Comparison of ENCODE assay signal across 14 mouse cellular contexts in the genomic region with DNA sequence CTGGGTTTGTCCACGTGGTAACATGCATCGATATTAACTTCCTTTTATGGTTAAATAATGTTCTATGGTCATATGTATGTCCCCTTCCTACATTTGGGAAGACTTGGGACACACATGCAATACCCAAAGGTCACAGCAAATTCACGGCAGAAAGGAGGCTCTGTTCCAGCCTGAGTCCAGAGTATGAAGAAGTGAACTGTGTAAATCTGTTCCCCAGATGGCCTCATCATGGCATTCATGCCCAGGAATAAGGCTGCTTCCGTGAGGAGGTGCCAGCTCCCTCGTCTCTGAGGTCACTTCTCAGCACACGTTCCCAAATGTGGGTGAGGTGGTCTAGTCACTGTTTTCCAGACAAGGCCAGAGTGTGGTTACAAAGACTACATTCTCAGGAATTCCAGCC.
"Had no signal": no experiment of that assay in that cellular context is flagged by ENCODE, and none has a peak within 500 bp of the region (broad histone marks: within the 10 kb centered on the region; RNA-seq: fewer than 3 reads in every experiment).

No protein-coding gene starts in this region.

- H3K4me3 ChIP-seq: layer of hippocampus, adult 2 months; liver, embryonic 13.5 days; midbrain, embryonic 12.5 days; midbrain, embryonic 15.5 days; myocyte; neural tube, embryonic 13.5 days; stomach, embryonic 15.5 days had no signal

- DNase-seq: kidney, postnatal 25 days; layer of hippocampus, adult 9-11 months; liver, embryonic 13.5 days; lung, adult 2 months; right cerebral cortex, postnatal 25 days; spleen, adult 18-20 months; thymus, postnatal 25 days had no signal

- H3K36me3 ChIP-seq: liver, embryonic 13.5 days; midbrain, embryonic 12.5 days; midbrain, embryonic 15.5 days; neural tube, embryonic 13.5 days; stomach, embryonic 15.5 days had no signal

- H3K27me3 ChIP-seq: liver, embryonic 13.5 days; midbrain, embryonic 15.5 days; neural tube, embryonic 13.5 days; stomach, embryonic 15.5 days had no signal

- H3K9me3 ChIP-seq: liver, embryonic 13.5 days; midbrain, embryonic 12.5 days; midbrain, embryonic 15.5 days; neural tube, embryonic 13.5 days; stomach, embryonic 15.5 days had no signal

- ATAC-seq: midbrain, embryonic 15.5 days had no signal

- H3K27ac ChIP-seq: kidney, postnatal 0 days; layer of hippocampus, adult 2 months; liver, embryonic 13.5 days; midbrain, embryonic 12.5 days; midbrain, embryonic 15.5 days; neural tube, embryonic 13.5 days; stomach, embryonic 15.5 days had no signal

- H3K4me2 ChIP-seq: liver, embryonic 13.5 days; midbrain, embryonic 12.5 days; midbrain, embryonic 15.5 days; neural tube, embryonic 13.5 days; stomach, embryonic 15.5 days had no signal

- H3K9ac ChIP-seq: liver, embryonic 13.5 days; midbrain, embryonic 12.5 days; midbrain, embryonic 15.5 days; neural tube, embryonic 13.5 days; stomach, embryonic 15.5 days had no signal
